Mouse (Mus musculus) spleen, adult 2 months (tissue): ENCODE data around the gene Cep95. TPM values are rescaled to one million over a fixed set of nuclear protein-coding genes. Genes with fewer than 3 reads are reported as not detected.
"Not testable (repeated sequence)": the region's sequence is repeated elsewhere in the genome, so short reads cannot be mapped to it uniquely, and the experiment has no call there.

ENCODE experiments used
- DNase-seq, 2 experiments: peaks; one replicate each; pipeline versions ENCODE4 v3.0.0 to v3.0.0-alpha.2; 2012 to 2021; ENCODE audit warnings: low spot score in 2 of 2, low read depth in 1 of 2
- H3K27ac ChIP-seq: fragments of 200-500 bp; 2 replicates; pipeline ENCODE4 v1.5.1; 2012; ENCODE audit warnings: low read length, inconsistent platforms; ENCODE audit not compliant: insufficient read depth
- H3K27me3 ChIP-seq: fragments of 200-500 bp; 2 replicates; pipeline ENCODE4 v1.6.1; 2012; ENCODE audit warnings: mild to moderate bottlenecking, moderate library complexity, low read length, inconsistent platforms; ENCODE audit not compliant: control insufficient read depth, insufficient read depth
- H3K36me3 ChIP-seq: fragments of 200-500 bp; 2 replicates; pipeline ENCODE4 v1.6.1; 2012; ENCODE audit warnings: mild to moderate bottlenecking, low read length, inconsistent platforms; ENCODE audit not compliant: control insufficient read depth, insufficient read depth
- H3K4me1 ChIP-seq: fragments of 200-500 bp; 2 replicates; pipeline ENCODE4 v1.6.1; 2011; ENCODE audit warnings: inconsistent platforms; ENCODE audit not compliant: control insufficient read depth, insufficient read depth, insufficient read length
- H3K4me3 ChIP-seq: fragments of 200-500 bp; 2 replicates; pipeline ENCODE4 v1.5.1; 2011; ENCODE audit warnings: mild to moderate bottlenecking, inconsistent platforms; ENCODE audit not compliant: insufficient read depth, insufficient read length; ENCODE audit errors: extremely low read depth
- CTCF ChIP-seq: fragments of 200-500 bp; IDR thresholded peaks from 2 replicates; pipeline ENCODE4 v1.5.1; 2011; ENCODE audit warnings: mild to moderate bottlenecking, inconsistent platforms; ENCODE audit not compliant: insufficient read depth, insufficient read length, insufficient replicate concordance; ENCODE audit errors: extremely low read depth
- POLR2A ChIP-seq: fragments of 200-500 bp; IDR thresholded peaks from 2 replicates; pipeline ENCODE4 v1.6.1; 2011; ENCODE audit warnings: low read depth, low read length, inconsistent platforms
- WGBS: fragments of 180-500 bp; shearing (Covaris S2); methylation state at CpG from one replicate; pipeline ENCODE4 v1.1.7; 2018; 5-methylcytosine and 5-hydroxymethylcytosine counted together
- polyA plus RNA-seq: library from polyadenylated mRNA; depleted of rRNA; stranded (reverse); fragments of >200 nt; gene quantifications from 2 replicates; pipeline ENCODE4 v1.2.3, GENCODE M21; 2012

Cep95 gene
- polyA plus RNA-seq, 1 experiment: 2.1 TPM

DNA sequence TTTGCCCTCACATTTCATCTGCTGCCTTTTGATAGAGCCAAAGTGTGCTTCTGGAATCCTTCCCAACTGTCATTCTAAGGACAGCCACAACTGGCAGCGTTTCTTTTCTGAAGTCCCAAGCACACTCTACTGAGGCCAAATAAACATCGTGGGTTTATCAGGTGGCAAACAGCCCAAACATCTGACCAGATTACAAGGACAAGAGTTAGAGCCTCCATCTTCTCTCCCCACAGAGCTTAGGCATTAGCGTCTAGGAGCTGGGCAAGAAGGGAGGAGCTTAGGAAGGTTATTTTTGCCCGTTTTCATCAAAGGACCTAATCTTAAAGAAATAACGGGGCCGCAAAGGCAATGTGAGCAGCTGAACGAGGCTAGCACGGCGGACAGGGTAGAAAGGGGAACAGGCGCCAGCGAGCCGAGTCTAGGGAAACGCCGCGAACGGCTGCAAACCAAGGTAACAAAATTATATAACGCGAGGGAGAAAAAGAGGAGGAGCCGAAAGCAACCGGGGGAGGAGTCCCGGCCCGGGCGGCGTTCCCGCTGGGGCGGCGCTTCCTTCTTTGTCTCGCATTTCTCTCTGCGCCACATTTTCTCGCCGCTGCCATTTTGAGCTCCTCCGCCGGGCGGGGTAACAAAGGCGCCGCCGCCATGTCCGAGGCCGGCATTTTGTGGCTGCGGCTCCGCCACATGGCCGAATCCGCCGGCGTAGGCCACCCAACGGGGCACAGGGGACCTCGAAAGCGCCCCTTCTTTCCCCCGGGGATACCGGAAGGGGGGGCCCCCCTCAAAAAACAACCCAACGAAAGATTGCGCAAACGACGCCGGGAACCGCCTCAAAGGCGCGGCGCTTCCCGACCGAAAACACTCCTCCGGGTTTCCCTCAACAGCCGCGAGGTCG, 1.7 kb upstream of the Cep95 start:
- H3K27ac ChIP-seq: peak overlapping the region; percentile 94
- no peaks in the 10 kb centered on the region; the same call in 1 of the 2 replicates for H3K4me1 ChIP-seq
- WGBS: under 1% methylated on average over 65 of the region's 65 CpGs
- DNase-seq: peak; percentile 68 to 85
- no peaks in the 10 kb centered on the region for H3K27me3 ChIP-seq
- peaks cover 37% of the 10 kb centered on the region for H3K36me3 ChIP-seq
- H3K4me3 ChIP-seq: peak overlapping the region; percentile 93
- TF ChIP-seq CTCF (no peak), POLR2A (no peak)

DNA sequence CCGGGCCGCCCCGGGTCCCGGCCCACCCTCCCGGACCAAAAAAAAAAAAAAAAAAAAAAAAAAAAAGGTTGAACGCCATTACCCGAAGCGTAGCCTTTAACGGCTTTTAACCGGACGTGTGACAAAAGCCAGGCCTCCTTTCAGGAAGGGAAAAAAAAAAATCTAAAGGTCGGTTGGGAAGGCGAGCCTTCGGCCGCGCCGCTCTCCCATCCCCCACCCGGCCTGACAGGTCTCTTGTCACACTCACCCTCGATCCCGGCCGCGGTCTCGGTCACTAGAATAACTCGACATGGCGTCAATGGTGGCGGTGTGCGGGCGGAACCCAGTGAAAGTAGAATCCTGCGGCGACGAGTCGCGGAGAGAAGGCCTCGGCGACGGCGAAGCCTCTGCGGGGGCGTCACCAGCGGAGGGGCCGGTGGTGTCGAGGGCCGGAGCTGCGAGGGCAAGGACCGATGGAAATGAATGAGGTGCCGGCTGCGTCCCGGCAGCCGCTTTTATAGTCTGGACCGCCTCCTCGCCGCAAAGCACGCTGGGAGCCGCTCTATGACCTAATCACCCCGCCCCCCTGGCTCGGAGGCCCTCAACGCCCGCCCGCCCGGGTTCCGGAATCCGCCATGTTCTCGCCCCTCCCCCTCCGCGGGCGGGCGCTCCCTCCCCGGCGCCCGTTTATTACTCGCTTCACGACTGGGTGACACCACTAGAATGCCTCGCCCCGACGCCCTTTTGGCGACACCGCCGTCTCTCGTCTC, 852 bp upstream of the Cep95 start:
- Histone ChIP-seq H3K4me3 (peak overlapping the region; percentile 93), H3K27ac (peak overlapping the region; percentile 100), H3K36me3 (peaks cover 30% of the 10 kb centered on the region), H3K4me1 (no peaks in the 10 kb centered on the region; the same call in 1 of the 2 replicates), H3K27me3 (no peaks in the 10 kb centered on the region)
- peak; percentile 99 for TF ChIP-seq POLR2A
- TF ChIP-seq CTCF: no peak
- under 1% methylated on average over 76 of the region's 79 CpGs for WGBS
- DNase-seq: peak; percentile 95 to 98

DNA sequence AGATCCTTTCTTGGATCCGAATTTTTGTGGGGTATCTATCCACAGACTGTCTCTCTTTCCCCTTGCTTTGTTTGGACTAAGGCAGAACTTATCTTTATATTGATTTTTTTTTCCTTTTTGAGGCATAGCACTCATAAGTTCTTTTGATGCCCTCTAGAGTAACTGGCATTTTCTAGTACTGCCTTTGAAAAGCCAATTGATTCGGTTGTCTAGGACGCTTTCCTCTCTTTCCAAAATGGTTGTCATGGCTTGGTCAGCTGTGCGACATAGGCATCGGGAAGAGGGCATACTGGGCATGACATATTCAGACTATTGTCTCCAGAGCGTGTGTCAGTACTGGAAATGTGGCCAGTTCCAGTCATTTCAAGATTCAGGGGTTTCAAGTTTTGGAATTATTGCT, 597 bp downstream of the Cep95 start:
- Histone ChIP-seq H3K4me1 (no peaks in the 10 kb centered on the region; the same call in 1 of the 2 replicates), H3K4me3 (peak overlapping the region; percentile 86), H3K36me3 (peaks cover 21% of the 10 kb centered on the region), H3K27ac (peak overlapping the region; percentile 100), H3K27me3 (no peaks in the 10 kb centered on the region)
- DNase-seq: no peak
- WGBS: 0% methylated on average over 6 of the region's 6 CpGs
- TF ChIP-seq CTCF (no peak), POLR2A (no peak)

DNA sequence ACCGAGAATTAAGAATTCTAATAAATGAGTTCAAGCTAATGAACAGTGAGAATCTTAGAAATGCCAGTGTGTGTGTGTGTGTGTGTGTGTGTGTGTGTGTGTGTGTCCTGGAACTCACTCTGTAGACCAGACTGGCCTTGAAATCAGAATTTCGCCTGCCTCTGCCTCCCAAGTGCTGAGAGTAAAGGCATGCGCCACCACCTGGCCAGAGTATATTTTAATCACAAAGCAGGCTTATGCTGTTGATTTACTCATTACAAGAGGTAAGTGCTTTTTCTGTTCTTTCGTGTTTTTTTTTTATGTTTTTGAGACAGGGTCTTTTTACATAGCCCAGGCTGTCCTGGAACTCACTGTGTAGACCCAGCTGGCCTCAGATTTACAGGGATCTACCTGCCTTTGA, 4.8 kb downstream of the Cep95 start:
- WGBS: 72% methylated on average over 4 of the region's 4 CpGs
- no peaks in the 10 kb centered on the region for H3K27me3 ChIP-seq
- peaks cover 4% of the 10 kb centered on the region for H3K36me3 ChIP-seq
- H3K4me1 ChIP-seq: no peaks in the 10 kb centered on the region; the same call in 1 of the 2 replicates
- TF ChIP-seq POLR2A (no peak), CTCF (peak; percentile 10; the same call in 1 of the 2 replicates)
- DNase-seq: no peak
- H3K4me3 ChIP-seq: no peak overlapping the region
- no peak overlapping the region for H3K27ac ChIP-seq

DNA sequence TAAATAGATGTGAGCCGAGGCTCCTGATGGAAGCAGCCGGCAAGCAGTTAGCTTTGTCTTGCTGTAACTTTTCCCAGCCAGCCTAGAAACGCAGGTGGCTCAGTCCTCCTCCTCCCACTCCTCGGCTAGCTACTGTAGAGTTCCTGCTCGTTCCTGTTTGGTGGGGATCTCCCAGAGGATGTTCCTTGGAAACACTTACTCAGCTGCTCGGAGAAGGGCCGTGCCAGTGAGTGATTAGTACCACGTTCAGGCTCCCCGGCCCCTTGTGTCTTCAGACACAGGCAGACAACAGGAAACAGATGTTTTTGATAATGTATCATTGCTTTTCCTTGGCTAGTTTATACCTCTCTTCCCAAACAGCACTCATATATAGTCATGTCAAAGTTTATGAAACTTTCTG, 6.6 kb downstream of the Cep95 start:
- H3K27ac ChIP-seq: no peak overlapping the region
- TF ChIP-seq CTCF (no peak), POLR2A (no peak)
- 75% methylated on average over 9 of the region's 9 CpGs for WGBS
- H3K4me3 ChIP-seq: no peak overlapping the region
- H3K4me1 ChIP-seq: no peaks in the 10 kb centered on the region
- H3K36me3 ChIP-seq: peaks cover 11% of the 10 kb centered on the region
- no peaks in the 10 kb centered on the region for H3K27me3 ChIP-seq
- no peak for DNase-seq

DNA sequence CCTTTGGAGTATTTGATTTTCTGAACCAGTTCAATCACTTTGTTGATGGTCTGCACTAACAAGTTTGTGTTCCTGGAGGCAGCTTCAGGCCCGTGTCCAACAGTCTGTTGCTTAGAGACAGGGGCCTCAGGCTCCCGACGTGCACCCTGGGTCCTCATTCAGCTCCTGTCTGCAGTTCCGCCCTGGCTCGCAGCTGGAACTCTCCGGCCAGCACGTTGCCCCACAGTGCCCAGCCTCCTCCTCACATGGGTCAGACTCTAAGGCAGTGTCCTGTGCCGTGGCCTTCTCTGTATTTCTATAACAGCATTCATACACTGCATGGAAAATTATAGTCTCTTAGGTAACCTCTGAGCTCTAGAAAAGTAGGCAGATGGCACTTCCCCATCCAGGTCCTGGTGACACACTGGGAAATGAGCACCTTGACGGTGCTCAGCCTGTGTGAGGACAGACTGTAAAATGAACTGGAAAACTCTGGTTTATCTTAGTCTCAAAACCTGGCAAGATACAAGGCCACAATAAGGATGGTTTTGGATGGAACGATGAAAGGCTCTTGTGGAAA, 13.1 kb downstream of the Cep95 start:
- TF ChIP-seq POLR2A: no peak
- no peak for TF ChIP-seq CTCF
- Histone ChIP-seq H3K4me3 (no peak overlapping the region), H3K4me1 (no peaks in the 10 kb centered on the region), H3K36me3 (peaks cover 27% of the 10 kb centered on the region), H3K27me3 (no peaks in the 10 kb centered on the region), H3K27ac (no peak overlapping the region)
- no peak for DNase-seq
- WGBS: 90% methylated on average over 10 of the region's 10 CpGs

DNA sequence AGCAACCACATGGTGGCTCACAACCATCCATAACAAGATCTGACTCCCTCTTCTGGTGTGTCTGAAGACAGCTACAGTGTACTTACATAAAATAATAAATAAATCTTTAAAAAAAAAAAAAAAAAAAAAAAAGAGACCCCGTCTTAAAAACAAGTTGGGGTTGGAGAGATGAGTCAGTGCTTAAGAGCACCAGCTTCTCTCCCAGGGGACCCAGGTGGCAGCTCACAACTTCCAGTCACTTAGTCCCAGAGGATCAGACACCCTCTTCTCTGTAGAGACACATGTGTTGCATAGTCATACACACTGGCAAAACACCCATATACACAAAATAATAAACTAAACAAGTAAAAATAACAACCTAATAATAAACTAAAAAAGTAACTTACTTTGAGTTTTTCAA, 18.4 kb downstream of the Cep95 start:
- H3K36me3 ChIP-seq: peaks cover 21% of the 10 kb centered on the region
- not testable (repeated sequence) for DNase-seq, H3K4me1 ChIP-seq

More for the DNA sequence above, 18.4 kb downstream of the Cep95 start:
- not testable (repeated sequence) for H3K4me3 ChIP-seq, H3K27ac ChIP-seq, H3K27me3 ChIP-seq
- 31% methylated on average over 1 of the region's 1 CpGs for WGBS
